Mouse (Mus musculus) forebrain, embryonic 16.5 days (tissue): Measurements from ENCODE around the gene Diaph2. TPM values are rescaled to one million over a fixed set of nuclear protein-coding genes. Genes with fewer than 3 reads are reported as not detected.

Experiments
- ATAC-seq: fragments of 200-750 bp; cut with Nextera tagmentation; 2 replicates; pipeline ENCODE4 v1.8.0; 2017; ENCODE audit warnings: mild to moderate bottlenecking, moderate library complexity
- H3K27ac ChIP-seq: fragments of 300-500 bp; sonication (generic); 2 replicates; pipeline ENCODE4 v1.5.1; 2014; ENCODE audit warnings: low read length, control low read depth
- H3K27me3 ChIP-seq: fragments of 300-500 bp; sonication (generic); replicated peaks from 2 replicates; pipeline ENCODE4 v1.6.1; 2014; ENCODE audit warnings: low read length; ENCODE audit not compliant: control insufficient read depth, insufficient read depth
- H3K36me3 ChIP-seq: fragments of 300-500 bp; sonication (generic); 2 replicates; pipeline ENCODE4 v1.6.1; 2014; ENCODE audit not compliant: control insufficient read depth, insufficient read depth
- H3K4me1 ChIP-seq: fragments of 300-500 bp; sonication (generic); replicated peaks from 2 replicates; pipeline ENCODE4 v1.6.1; 2014; ENCODE audit warnings: low read length; ENCODE audit not compliant: control insufficient read depth, insufficient read depth
- H3K4me2 ChIP-seq: fragments of 300-500 bp; sonication (generic); 2 replicates; pipeline ENCODE4 v1.6.1; 2014; ENCODE audit warnings: mild to moderate bottlenecking, low read length, control low read depth
- H3K4me3 ChIP-seq: fragments of 300-500 bp; sonication (generic); replicated peaks from 2 replicates; pipeline ENCODE4 v1.5.1; 2014; ENCODE audit warnings: mild to moderate bottlenecking, low read length, control low read depth
- H3K9ac ChIP-seq: fragments of 300-500 bp; sonication (generic); replicated peaks from 2 replicates; pipeline ENCODE4 v1.6.1; 2014; ENCODE audit warnings: low read depth, low read length, control low read depth
- H3K9me3 ChIP-seq: fragments of 300-500 bp; sonication (generic); 2 replicates; pipeline ENCODE4 v1.6.1; 2016; ENCODE audit warnings: low read length; ENCODE audit not compliant: control insufficient read depth
- WGBS: fragments of 180-500 bp; shearing (Covaris S2); extraction: QIAGEN DNeasy Blood & Tissue Kit; methylation state at CpG from one replicate; pipeline ENCODE4 v1.1.7; 2014; 5-methylcytosine and 5-hydroxymethylcytosine counted together
- polyA plus RNA-seq: library from polyadenylated mRNA; unstranded; fragments of >200 nt; fragmentation: Nextera tagmentation; extraction: Ambion mirVana; gene quantifications from 2 replicates; pipeline ENCODE4 v1.2.1, GENCODE M21; 2015

The Diaph2 gene
- 5.3 and 6.2 TPM in 2 replicates for polyA plus RNA-seq

DNA sequence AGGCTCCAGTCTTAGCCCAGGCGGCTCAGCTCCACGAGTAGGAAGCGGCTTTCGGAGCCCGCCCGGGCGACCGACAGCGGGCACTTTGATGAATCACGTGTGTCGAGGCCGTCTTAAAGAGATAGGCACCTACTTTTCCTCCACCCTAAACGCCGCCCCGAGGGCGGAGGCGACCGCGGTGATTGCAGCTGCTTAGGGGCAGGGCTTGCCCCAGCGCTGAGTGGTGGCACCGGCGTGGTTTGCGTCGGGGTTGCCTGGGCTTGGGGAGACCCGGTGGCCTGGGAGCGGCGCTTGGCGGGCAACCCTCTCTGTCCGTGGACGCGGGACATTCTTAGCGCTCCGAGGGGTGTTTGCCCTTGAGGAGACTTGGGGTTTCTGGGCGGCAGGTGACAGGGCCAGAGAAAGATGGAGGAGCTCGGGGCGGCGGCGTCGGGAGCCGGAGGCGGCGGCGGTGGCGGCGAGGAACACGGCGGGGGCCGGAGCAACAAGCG is at the start of gene Diaph2:
Gene Diaph2, plus strand, starts transcription at position 172 of the 491 bp plus-strand sequence.
- H3K36me3 ChIP-seq = no peaks in the 10 kb centered on the region
- H3K4me2 ChIP-seq = peak within 1 kb of the TSS; percentile 52
- H3K4me3 ChIP-seq = peak within 1 kb of the TSS; percentile 65
- H3K27me3 ChIP-seq = no peaks in the 10 kb centered on the region
- H3K27ac ChIP-seq = peak within 1 kb of the TSS; percentile 53; the same call in 1 of the 2 replicates
- H3K4me1 ChIP-seq = no peaks in the 10 kb centered on the region
- WGBS = 18% methylated on average over 46 of the region's 49 CpGs
- no peaks in the 10 kb centered on the region for H3K9me3 ChIP-seq
- ATAC-seq = peak; percentile 95
- H3K9ac ChIP-seq = peak within 1 kb of the TSS; percentile 63

DNA sequence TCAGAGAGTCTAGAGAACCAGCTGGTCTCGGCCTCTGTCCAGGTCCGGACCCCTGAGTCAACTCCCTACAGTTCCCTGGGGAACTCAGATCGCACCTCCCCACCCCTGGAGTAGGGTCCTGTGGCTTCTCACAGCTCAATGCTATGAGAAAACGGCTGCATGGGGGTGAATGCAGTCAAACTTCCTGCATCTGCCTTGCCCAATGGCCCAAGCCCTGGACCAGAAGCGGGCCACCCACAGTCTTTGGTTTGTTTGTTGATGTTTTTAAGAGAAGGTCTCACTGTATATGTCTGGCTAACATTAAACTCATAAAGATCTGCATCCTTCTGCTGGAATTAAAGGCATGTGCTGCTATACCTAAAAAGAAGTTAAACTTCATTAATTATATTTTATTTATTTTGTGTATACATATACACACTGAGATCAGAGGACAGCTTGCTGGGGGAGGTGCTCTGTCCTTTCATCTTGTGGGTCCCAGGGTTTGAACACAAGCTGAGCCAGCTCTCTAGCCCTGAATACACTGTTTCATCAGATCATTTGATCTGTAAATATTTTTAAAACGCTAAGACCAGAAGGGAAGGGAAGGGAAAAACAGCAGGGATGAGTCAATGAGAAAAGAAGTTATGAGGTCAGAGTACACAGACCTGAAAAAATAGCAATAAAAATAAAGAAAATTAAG is 47.8 kb upstream of the Diaph2 start:
- 69% methylated on average over 6 of the region's 6 CpGs for WGBS
- H3K4me2 ChIP-seq = no peak overlapping the region
- H3K4me1 ChIP-seq = no peaks in the 10 kb centered on the region
- no peaks in the 10 kb centered on the region for H3K9me3 ChIP-seq
- H3K9ac ChIP-seq = no peak overlapping the region
- ATAC-seq = no peak
- no peaks in the 10 kb centered on the region for H3K36me3 ChIP-seq
- H3K4me3 ChIP-seq = no peak overlapping the region
- no peaks in the 10 kb centered on the region for H3K27me3 ChIP-seq
- no peak overlapping the region for H3K27ac ChIP-seq

DNA sequence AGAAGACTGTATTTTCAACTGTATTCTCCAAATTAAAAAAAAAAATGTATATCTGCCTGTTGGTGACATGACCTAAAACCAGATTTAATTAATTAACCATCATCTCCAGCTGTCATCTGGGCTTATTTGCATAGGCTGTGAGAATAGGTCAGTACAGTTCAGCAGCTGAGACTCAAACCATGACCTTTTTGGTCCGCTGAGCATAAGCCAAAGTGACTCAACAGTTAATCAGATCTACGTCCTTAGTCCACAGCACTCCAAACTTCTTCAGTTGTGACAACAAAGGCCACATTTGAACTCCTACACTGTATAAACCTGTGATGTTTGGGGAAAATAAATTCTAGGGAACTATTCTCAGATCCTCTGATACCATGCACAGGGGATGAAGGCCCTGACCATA is 39.9 kb upstream of the Diaph2 start:
- no peak overlapping the region for H3K4me3 ChIP-seq
- H3K27ac ChIP-seq = no peak overlapping the region
- H3K36me3 ChIP-seq = no peaks in the 10 kb centered on the region
- no peaks in the 10 kb centered on the region for H3K9me3 ChIP-seq
- 58% methylated on average over 2 of the region's 2 CpGs for WGBS
- H3K9ac ChIP-seq = no peak overlapping the region
- H3K4me2 ChIP-seq = no peak overlapping the region
- H3K27me3 ChIP-seq = no peaks in the 10 kb centered on the region
- no peak for ATAC-seq
- no peaks in the 10 kb centered on the region for H3K4me1 ChIP-seq

DNA sequence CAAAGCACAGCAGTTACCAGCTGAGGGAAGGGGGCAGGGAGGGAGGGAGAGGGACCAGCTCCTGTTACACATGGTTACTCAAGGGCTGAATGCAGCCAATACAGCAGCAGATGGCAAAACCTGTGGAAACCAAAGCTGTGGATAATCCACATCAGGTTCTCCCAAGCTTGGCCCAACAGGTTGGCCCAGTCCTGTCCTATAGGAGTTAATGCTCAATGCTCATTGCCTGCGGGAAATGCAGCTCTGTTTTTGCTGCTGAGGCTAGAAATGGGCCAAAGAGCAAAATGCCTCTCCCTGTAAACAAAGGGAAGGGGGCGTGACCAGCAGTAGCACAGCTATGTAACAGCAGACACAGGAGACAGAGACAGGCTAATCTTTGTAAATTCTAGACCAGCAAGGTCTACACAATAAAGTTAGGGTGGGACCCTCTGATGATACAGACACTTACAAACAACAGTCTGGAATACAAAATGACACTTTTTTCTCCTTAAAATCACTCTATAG is 20.8 kb upstream of the Diaph2 start:
- no peaks in the 10 kb centered on the region for H3K4me1 ChIP-seq
- H3K27me3 ChIP-seq = no peaks in the 10 kb centered on the region
- ATAC-seq = no peak
- 54% methylated on average over 2 of the region's 2 CpGs for WGBS
- H3K9ac ChIP-seq = no peak overlapping the region
- H3K9me3 ChIP-seq = no peaks in the 10 kb centered on the region
- H3K27ac ChIP-seq = no peak overlapping the region
- no peak overlapping the region for H3K4me3 ChIP-seq
- no peaks in the 10 kb centered on the region for H3K36me3 ChIP-seq
- H3K4me2 ChIP-seq = no peak overlapping the region

DNA sequence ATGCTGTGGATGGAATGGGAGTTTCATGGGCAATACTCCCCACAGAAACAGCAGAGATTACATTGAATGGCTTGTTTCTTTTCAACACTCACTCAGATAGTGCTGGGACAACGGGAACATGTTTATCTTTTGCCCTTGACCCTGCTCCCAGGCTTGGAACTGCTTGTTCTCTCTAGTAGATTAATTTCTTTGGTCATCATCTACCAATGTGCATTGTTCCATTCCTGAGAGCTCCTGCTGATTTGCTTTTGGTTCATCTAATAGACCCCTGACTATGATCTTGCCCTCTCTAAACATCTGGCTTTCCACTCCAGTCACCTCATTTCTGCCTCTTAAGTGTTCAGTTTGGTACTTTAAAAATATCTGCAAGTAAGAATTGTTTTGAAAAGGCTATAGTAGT is 13.0 kb upstream of the Diaph2 start:
- 41% methylated on average over 1 of the region's 1 CpGs for WGBS
- no peaks in the 10 kb centered on the region for H3K9me3 ChIP-seq
- no peaks in the 10 kb centered on the region for H3K4me1 ChIP-seq
- H3K4me3 ChIP-seq = no peak overlapping the region
- no peak overlapping the region for H3K4me2 ChIP-seq
- H3K27me3 ChIP-seq = no peaks in the 10 kb centered on the region
- no peak overlapping the region for H3K9ac ChIP-seq
- no peak for ATAC-seq
- no peak overlapping the region for H3K27ac ChIP-seq
- H3K36me3 ChIP-seq = no peaks in the 10 kb centered on the region

DNA sequence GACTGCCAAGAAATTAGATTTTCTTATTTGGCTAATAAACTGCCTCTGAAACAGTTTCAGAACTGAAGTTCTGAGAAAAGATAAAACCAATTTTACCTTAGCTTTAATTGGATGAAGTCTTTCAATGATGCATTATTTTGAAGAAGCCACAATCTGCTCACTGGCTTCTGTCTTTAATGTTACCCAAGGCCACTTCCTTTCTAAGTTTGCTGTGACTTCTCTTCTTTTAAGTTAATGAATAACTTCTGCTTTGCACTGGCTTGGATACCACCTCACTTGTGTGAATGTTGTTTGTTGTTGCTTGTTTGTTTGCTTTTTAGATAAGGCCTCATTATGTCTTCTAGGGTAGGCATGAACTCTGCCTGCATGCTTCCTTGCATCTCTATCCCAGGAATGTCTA is 10.3 kb upstream of the Diaph2 start:
- no peak for ATAC-seq
- H3K27me3 ChIP-seq = no peaks in the 10 kb centered on the region
- no peak overlapping the region for H3K27ac ChIP-seq
- H3K9me3 ChIP-seq = no peaks in the 10 kb centered on the region
- H3K4me2 ChIP-seq = no peak overlapping the region
- no peak overlapping the region for H3K4me3 ChIP-seq
- no peaks in the 10 kb centered on the region for H3K36me3 ChIP-seq
- no peaks in the 10 kb centered on the region for H3K4me1 ChIP-seq
- no peak overlapping the region for H3K9ac ChIP-seq

DNA sequence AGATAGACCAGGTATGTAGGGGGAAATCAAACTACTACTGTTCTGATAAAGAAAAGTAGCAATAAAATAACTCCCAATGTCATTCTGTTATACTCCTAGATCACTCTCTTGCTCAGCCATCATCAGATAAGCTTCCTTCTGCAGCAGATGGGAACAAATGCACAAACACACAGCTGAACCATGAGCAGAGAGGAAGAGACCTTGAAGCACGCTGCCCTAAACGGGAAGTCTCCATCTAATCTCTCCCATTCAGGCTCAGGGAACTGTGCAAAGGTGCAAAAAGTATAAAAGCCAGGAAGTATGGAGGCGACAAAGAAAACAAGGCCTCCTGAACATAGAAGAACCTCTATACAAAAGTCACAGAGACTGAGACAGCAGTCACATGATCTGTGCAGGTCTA is 6.6 kb upstream of the Diaph2 start:
- no peak overlapping the region for H3K4me2 ChIP-seq
- H3K9me3 ChIP-seq = no peaks in the 10 kb centered on the region
- no peaks in the 10 kb centered on the region for H3K4me1 ChIP-seq
- no peak overlapping the region for H3K4me3 ChIP-seq
- H3K9ac ChIP-seq = no peak overlapping the region
- no peaks in the 10 kb centered on the region for H3K27me3 ChIP-seq
- ATAC-seq = no peak
- no peak overlapping the region for H3K27ac ChIP-seq
- WGBS = 86% methylated on average over 3 of the region's 3 CpGs
- no peaks in the 10 kb centered on the region for H3K36me3 ChIP-seq

DNA sequence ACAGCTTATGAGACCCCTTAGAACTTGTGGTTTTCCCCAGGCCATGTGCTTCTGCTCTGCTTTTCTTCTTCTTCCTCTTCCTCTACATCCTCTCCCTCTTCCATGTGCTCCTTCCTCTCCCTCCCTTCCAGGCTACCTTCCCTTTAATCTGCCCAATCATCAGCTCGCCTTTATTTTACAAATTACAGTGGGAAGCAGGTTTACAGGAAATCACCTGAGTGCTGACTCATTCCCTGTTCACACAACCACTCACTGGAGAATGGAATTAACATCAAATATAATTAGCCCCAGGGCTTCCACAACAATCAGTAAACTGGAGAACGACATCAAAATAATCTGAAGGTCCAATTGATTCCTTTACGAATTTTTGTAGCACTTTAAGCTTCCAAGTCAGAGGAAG is 3.6 kb upstream of the Diaph2 start:
- Histone ChIP-seq H3K27me3 (no peaks in the 10 kb centered on the region), H3K27ac (no peak overlapping the region), H3K36me3 (no peaks in the 10 kb centered on the region), H3K4me1 (no peaks in the 10 kb centered on the region), H3K4me3 (no peak overlapping the region), H3K9me3 (no peaks in the 10 kb centered on the region), H3K9ac (no peak overlapping the region), H3K4me2 (no peak overlapping the region)
- 68% methylated on average over 3 of the region's 3 CpGs for WGBS
- ATAC-seq = no peak

DNA sequence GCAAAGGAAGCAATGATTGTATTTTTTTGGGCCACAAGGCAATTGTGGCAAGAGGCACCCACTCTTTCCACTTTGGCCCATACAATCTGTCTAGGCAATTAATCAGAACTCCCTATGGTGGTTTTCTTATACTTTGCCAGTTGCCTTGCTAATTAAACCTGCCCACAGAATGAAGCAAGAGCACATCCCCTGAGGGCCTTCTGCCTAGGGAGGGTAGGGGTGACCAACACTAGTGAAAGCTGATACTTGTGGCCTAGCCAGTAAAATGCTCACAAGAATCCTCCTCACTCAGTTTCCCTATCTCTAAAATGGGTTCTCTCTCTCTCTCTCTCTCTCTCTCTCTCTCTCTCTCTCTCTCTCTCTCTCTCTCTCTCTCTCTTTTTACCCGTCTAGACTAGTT is 440 bp upstream of the Diaph2 start:
- peak overlapping the region; percentile 52 for H3K4me2 ChIP-seq
- H3K27me3 ChIP-seq = no peaks in the 10 kb centered on the region
- no peaks in the 10 kb centered on the region for H3K9me3 ChIP-seq
- H3K36me3 ChIP-seq = no peaks in the 10 kb centered on the region
- no peak overlapping the region for H3K27ac ChIP-seq
- H3K4me3 ChIP-seq = peak overlapping the region; percentile 65
- no peak overlapping the region; the same call in 1 of the 2 replicates for H3K9ac ChIP-seq
- 0 out of 2 replicates have a peak, but pooled peaks have one; percentile 9 for ATAC-seq
- WGBS = 25% methylated on average over 1 of the region's 1 CpGs
- no peaks in the 10 kb centered on the region for H3K4me1 ChIP-seq
